Mouse (Mus musculus) ES-Bruce4 (cell line): Measurements from ENCODE around the gene Foxd1.

Experiments
- CTCF ChIP-seq: IDR thresholded peaks from one replicate; pipeline ENCODE4 v1.8.1; 2011; ENCODE audit warnings: low read depth, low read length
- POLR2A ChIP-seq: IDR thresholded peaks from one replicate; pipeline ENCODE4 v1.8.1; 2011; ENCODE audit warnings: low read length; ENCODE audit not compliant: insufficient read depth

DNA sequence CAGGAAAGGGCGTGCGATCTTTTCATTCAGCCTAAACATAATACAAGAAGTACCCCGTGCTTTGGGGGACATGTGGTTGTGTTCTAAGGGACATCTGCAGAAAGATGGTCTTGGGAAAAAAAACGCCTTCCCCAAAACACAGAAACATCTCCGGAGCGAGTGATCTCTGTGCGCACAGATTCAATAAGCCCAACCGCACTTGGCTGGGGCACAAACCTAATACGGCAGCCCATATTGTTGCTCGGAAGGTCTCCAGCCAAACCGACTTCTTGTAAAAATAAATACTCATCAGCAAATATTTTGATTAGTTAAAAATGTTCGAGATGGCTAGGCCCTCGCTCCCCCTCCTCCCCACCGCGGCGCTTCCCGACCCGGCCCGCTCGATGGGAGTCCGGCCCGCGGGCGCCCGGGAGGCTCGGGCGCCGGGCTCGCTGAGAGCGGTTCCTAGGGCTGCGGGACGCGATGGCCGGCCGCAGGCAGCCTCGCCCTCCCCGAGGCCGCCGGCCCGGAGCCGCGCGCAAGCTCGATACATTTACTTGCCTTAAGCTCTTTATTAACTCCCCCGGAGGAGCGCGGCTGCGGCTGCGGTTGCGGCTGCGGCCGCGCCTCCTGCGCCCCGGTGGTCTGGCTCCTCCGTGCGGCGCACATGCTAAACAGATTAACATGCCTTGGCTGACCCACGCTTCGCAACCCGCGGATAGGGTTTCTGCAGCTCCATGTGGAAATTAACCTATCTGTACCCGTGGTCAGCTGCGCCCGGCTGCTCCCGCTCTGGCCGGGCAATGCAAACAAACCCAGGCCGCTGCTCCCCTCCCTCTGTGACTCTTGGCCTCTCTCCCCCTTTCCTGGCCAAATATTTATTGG is 37.0 kb downstream of the Foxd1 start:
- no peak for TF ChIP-seq CTCF
- TF ChIP-seq POLR2A: no peak
